Mouse (Mus musculus) forebrain, embryonic 10.5 days (tissue): ENCODE measurements around the gene Tpcn2. TPM values are rescaled to one million over a fixed set of nuclear protein-coding genes. Genes with fewer than 3 reads are reported as not detected.
A peak's percentile ranks its signal among the peaks of the same experiment; 100 is the strongest.

Experiments
- DNase-seq: peaks from one replicate; pipeline ENCODE4 v3.0.0-alpha.2; 2017; ENCODE audit warnings: low spot score; ENCODE audit errors: extremely low spot score
- H3K27ac ChIP-seq: fragments of 300-500 bp; sonication (generic); 2 replicates; pipeline ENCODE4 v1.5.1; 2016; ENCODE audit warnings: mild to moderate bottlenecking
- H3K27me3 ChIP-seq: fragments of 300-500 bp; sonication (generic); 2 replicates; pipeline ENCODE4 v1.6.1; 2016; ENCODE audit warnings: mild to moderate bottlenecking; ENCODE audit not compliant: poor library complexity, severe bottlenecking
- H3K36me3 ChIP-seq: fragments of 300-500 bp; sonication (generic); replicated peaks from 2 replicates; pipeline ENCODE4 v1.6.1; 2016; ENCODE audit warnings: mild to moderate bottlenecking, moderate library complexity
- H3K4me1 ChIP-seq: fragments of 300-500 bp; sonication (generic); 2 replicates; pipeline ENCODE4 v1.6.1; 2016
- H3K4me3 ChIP-seq: fragments of 300-500 bp; sonication (generic); 2 replicates; pipeline ENCODE4 v1.5.1; 2016; ENCODE audit warnings: mild to moderate bottlenecking, moderate library complexity
- H3K9me3 ChIP-seq: fragments of 300-500 bp; sonication (generic); 2 replicates; pipeline ENCODE4 v1.6.1; 2016; ENCODE audit warnings: mild to moderate bottlenecking, moderate library complexity
- WGBS: fragments of 180-500 bp; shearing (Covaris S2); methylation state at CpG from one replicate; pipeline ENCODE4 v1.1.7; 2016; 5-methylcytosine and 5-hydroxymethylcytosine counted together
- polyA plus RNA-seq: library from polyadenylated mRNA; unstranded; fragments of >200 nt; fragmentation: Nextera tagmentation; extraction: Ambion mirVana; gene quantifications from 2 replicates; pipeline ENCODE4 v1.2.1, GENCODE M21; 2016

Tpcn2 gene
- polyA plus RNA-seq, 1 experiment from 2014 or later, result 5.9 TPM

DNA sequence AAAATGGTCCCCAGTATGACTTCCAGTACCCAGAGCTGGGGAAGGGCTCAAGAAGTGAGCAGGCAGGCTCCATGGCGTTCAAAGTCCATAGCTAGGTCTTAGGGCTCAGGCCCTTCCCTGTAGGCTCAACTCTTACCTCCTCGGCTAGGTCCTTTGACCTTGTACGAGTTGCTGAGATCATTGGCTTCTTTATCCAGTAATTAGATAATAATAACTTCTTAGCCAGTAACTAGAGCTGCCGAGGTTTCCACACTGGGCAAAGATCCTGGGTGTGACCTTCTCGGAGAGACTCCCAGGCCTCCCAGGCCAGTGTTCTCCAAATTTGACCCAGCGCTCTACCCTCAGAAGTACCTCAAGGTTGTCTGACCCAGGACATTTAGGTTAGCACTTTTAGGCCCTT is 57.2 kb downstream of the Tpcn2 start:
- H3K4me1 ChIP-seq, result peaks cover 23% of the 10 kb centered on the region
- H3K36me3 ChIP-seq, result no peaks in the 10 kb centered on the region
- no peak for DNase-seq
- 92% methylated on average over 6 of the region's 6 CpGs for WGBS
- no peak overlapping the region for H3K27ac ChIP-seq
- H3K4me3 ChIP-seq, result no peak overlapping the region
- peaks cover under 1% of the 10 kb centered on the region; the same call in 1 of the 2 replicates for H3K27me3 ChIP-seq
- no peaks in the 10 kb centered on the region for H3K9me3 ChIP-seq

DNA sequence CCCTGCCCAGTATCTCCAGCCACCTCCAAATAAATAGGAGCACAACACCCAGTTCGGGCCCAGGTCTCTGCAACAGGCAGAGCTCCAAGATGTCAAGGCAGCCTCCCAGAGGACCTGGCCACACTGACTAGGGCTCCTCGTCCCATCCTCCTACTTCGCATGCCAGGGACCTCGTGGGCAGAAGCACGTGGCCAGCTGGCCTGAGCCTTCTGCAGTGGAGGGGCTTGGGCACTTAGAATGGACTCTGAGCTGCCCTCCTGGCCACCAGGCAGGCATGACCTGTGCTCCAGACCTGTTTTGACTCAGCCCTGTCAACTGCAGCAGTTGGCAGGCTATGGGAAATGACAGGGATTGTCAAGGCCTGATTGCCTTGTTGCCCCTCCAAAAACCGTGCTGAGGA is 58.2 kb downstream of the Tpcn2 start:
- no peaks in the 10 kb centered on the region for H3K27me3 ChIP-seq
- peaks cover 24% of the 10 kb centered on the region for H3K4me1 ChIP-seq
- no peaks in the 10 kb centered on the region for H3K9me3 ChIP-seq
- 89% methylated on average over 6 of the region's 6 CpGs for WGBS
- H3K27ac ChIP-seq, result peak overlapping the region; percentile 6; the same call in 1 of the 2 replicates
- H3K36me3 ChIP-seq, result no peaks in the 10 kb centered on the region
- H3K4me3 ChIP-seq, result no peak overlapping the region
- no peak for DNase-seq

DNA sequence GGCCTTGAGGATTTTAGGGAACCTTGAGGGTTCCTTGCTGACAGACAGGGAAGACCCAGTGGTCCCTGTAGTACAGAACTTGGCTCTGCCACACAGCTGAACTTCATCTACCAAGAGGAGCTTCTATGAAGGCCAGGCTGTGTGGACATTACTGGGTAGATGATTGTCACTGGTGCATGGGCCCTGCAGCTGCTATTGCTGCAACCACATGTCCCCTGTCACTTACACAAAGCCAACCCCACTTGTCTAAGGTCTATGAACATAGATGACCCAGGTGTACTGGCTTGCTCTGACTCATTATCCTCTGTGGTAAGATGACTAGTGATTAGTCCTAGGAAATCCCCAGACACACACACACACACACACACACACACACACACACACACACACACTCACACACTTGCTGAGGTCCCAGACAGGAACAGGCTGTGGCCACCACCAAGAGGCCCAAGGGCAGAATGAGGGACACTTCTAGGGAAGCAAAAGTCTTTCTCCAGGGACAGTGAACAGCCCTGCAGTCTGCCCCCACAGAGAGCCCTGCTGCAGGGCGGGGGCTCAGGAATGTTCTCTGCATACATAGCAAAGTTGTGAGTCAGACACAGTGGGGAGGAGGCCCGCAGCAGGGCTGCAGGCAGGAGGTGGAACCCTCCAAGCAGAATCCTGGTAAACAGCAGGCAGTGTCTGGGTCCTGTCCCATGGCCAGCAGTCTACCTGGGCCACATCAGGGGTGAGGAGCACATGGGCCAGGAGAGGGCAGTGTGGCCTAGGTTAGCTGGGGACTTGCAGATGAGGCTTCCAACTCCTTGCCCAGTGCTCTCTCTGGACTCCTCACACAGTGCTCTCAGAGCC is 61.7 kb downstream of the Tpcn2 start:
- no peak overlapping the region for H3K4me3 ChIP-seq
- no peaks in the 10 kb centered on the region for H3K27me3 ChIP-seq
- 38% methylated on average over 2 of the region's 2 CpGs for WGBS
- peaks cover 20% of the 10 kb centered on the region for H3K4me1 ChIP-seq
- H3K27ac ChIP-seq, result peak overlapping the region; percentile 41
- no peak for DNase-seq
- no peaks in the 10 kb centered on the region for H3K9me3 ChIP-seq
- H3K36me3 ChIP-seq, result no peaks in the 10 kb centered on the region

DNA sequence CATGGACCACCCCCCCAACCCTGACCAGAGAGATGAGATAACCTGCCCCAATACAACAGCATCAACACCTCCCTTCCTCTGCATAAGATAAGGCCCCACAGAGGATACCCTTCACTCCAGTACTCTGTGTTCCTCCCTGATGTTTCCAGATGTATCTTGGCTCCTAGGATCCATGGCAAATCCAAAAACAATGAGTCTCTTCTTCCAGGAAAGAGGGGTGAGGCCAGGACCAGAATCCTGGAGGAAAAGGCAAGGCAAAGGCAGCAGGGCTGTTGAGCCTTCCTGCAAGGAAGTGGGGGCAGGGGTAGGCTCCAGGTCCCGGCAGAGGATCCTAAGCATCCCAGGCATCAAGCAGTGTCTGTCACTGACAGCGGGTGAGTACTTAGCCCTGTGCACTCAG is 62.5 kb downstream of the Tpcn2 start:
- no peak for DNase-seq
- peak overlapping the region; percentile 41; the same call in 1 of the 2 replicates for H3K27ac ChIP-seq
- 75% methylated on average over 2 of the region's 2 CpGs for WGBS
- peaks cover 27% of the 10 kb centered on the region for H3K4me1 ChIP-seq
- no peak overlapping the region for H3K4me3 ChIP-seq
- no peaks in the 10 kb centered on the region for H3K9me3 ChIP-seq
- no peaks in the 10 kb centered on the region for H3K27me3 ChIP-seq
- H3K36me3 ChIP-seq, result no peaks in the 10 kb centered on the region

DNA sequence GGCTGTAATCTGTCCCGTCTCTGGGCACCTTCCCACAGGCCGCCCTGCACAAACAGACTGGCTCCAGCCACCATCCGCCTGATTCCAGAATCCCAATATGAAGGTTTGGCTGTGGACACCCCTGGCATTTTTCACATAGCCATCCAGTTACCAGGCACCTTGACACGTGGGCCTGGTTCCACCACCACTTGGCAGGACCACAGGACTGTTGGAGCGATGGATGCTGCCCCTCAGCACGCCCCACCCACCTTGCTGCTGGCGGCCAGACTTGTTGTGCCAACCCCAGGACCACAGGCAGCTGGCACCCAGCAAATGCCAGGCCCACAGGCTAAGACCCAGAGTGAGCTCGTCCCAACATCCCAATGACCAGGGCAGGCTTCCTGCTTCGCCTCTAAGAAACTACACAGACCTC is 64.4 kb downstream of the Tpcn2 start:
- Histone ChIP-seq H3K27ac (peak overlapping the region; percentile 42), H3K27me3 (0 out of 2 replicates have a peak, but pooled peaks cover under 1% of the 10 kb centered on the region)

DNA sequence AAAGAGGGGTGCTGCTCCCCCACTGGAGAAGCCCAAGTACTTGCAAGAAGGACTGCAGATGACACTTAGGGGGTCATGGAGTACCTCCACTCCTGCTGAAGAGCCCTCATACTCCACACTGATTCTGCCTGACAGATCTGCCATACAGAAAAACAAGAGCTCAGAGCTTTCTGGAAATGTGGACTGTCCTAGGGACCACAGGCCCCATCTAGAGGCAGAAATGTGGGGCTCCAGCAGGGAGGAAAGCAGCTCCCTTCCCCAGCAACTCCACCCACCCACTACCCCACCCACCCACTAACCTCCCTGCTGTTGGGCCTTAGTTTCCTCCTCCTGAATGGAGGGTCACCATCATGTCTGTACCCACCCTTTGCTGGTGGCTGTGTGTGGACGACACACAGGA is 67.2 kb downstream of the Tpcn2 start:
- Histone ChIP-seq H3K9me3 (no peaks in the 10 kb centered on the region), H3K36me3 (no peaks in the 10 kb centered on the region), H3K27ac (peak overlapping the region; percentile 81), H3K27me3 (0 out of 2 replicates have a peak, but pooled peaks cover 3% of the 10 kb centered on the region), H3K4me1 (peaks cover 42% of the 10 kb centered on the region), H3K4me3 (no peak overlapping the region)
- 69% methylated on average over 1 of the region's 1 CpGs for WGBS
- DNase-seq, result no peak

More for the DNA sequence above, 64.4 kb downstream of the Tpcn2 start:
- Histone ChIP-seq H3K36me3 (no peaks in the 10 kb centered on the region), H3K4me1 (peaks cover 31% of the 10 kb centered on the region), H3K4me3 (no peak overlapping the region), H3K9me3 (no peaks in the 10 kb centered on the region)
- 91% methylated on average over 9 of the region's 9 CpGs for WGBS
- DNase-seq, result no peak

DNA sequence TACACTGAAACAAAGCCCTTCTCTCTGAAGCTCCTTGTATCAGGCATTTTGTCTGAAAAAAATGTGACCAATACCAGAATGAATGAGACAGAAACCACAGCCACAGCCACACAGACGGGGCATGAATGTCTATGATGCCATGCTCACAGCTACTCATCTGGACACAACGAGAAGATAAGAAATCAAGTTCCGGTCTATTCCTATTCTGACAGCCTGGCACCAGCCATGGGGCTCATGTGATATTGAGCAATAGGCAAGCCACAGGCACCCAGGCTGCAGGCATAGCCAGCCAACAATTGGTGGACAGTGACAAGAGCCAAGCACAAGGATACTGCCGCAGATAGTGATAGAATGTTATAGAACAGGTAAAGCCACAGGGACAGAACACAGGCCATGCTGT is 68.3 kb downstream of the Tpcn2 start:
- H3K4me3 ChIP-seq, result no peak overlapping the region
- no peaks in the 10 kb centered on the region for H3K9me3 ChIP-seq
- 84% methylated on average over 4 of the region's 4 CpGs for WGBS
- 0 out of 2 replicates have a peak, but pooled peaks cover 3% of the 10 kb centered on the region for H3K27me3 ChIP-seq
- no peak for DNase-seq
- H3K36me3 ChIP-seq, result no peaks in the 10 kb centered on the region
- H3K27ac ChIP-seq, result peak overlapping the region; percentile 81
- peaks cover 51% of the 10 kb centered on the region for H3K4me1 ChIP-seq

DNA sequence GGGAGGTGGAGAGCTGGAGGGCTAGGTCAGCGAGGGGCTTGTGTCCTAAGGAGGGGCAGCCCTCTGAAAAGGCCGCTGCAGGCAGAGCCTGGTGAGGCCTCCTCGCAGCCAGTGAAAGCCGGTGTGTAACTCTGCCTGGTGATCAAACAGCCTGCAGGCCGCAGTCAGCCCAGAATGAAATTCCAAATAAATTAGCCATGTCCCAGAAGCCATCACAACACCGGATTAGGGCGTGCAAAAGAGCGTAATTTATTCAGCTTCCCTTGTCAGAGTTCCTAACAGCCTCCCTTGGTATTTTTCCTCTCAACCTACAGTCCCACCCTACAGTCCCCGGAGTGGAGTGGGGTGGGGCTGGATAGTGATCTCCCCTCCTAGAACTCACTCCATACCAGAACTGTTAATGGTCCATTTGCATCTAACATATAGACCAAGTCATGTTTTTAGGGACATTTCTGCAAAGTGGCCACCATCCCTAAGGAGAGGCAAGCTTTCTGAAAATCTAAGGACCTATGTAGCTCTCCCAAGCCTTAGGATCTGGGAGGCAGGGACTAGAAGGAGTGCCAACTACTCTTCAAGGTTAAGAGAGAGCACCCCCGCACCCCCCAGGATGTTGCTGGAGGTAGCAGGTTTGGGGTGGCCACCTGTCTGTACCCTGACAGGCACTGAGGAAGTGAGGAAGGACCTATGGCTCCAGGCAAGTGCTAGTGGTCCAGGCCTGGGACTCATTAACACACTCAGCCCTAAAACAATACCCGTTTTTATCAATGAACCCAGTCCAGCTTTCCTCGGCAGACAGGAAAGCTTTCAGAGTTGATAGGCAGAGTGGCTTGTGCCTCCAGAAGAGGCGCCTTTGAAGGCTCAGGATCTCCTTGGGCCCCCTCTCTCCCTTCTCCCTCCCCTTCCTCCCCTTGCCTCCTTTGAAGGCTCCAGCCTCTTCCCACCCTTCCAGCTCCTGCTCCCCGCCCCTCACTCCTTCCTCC is 71.8 kb downstream of the Tpcn2 start:
- no peaks in the 10 kb centered on the region for H3K36me3 ChIP-seq
- peak; percentile 80 for DNase-seq
- H3K9me3 ChIP-seq, result no peaks in the 10 kb centered on the region
- peaks cover 68% of the 10 kb centered on the region for H3K4me1 ChIP-seq
- H3K27me3 ChIP-seq, result 0 out of 2 replicates have a peak, but pooled peaks cover 3% of the 10 kb centered on the region
- peak overlapping the region; percentile 90 for H3K27ac ChIP-seq
- H3K4me3 ChIP-seq, result 0 out of 2 replicates have a peak overlapping the region, but pooled peaks have one; percentile 23
- WGBS, result 11% methylated on average over 14 of the region's 14 CpGs

DNA sequence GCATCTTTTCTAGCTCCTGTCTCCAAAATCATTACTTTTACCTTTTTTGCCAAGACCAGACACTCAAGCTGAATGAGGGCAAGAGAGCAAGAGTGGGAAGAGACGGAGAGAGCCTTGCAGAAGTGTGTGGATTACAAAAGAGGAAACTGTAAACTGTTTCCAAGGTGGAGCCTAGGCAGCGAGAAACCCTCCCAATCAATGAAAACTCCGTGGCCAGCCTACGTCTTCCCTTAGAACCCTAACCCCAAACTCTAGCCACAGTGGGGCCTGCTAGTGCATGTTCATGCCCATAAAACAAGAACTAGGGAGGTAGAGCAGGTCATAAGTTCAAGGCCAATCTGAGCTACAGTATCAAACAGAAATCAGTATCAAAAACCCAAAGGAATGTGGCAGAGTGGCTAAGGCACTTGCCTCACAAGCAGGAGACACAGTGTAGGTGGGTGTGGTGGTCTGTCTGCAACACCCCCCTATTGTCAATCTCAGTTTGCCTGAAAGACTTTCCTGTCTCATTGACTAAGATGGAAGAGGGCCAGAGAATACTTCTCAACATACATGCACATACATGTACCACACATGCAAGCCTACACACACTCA is 73.2 kb downstream of the Tpcn2 start:
- Histone ChIP-seq H3K36me3 (no peaks in the 10 kb centered on the region), H3K4me1 (peaks cover 72% of the 10 kb centered on the region), H3K4me3 (no peak overlapping the region), H3K27ac (peak overlapping the region; percentile 90), H3K27me3 (0 out of 2 replicates have a peak, but pooled peaks cover 3% of the 10 kb centered on the region), H3K9me3 (no peaks in the 10 kb centered on the region)
- WGBS, result 83% methylated on average over 4 of the region's 4 CpGs
- DNase-seq, result no peak

DNA sequence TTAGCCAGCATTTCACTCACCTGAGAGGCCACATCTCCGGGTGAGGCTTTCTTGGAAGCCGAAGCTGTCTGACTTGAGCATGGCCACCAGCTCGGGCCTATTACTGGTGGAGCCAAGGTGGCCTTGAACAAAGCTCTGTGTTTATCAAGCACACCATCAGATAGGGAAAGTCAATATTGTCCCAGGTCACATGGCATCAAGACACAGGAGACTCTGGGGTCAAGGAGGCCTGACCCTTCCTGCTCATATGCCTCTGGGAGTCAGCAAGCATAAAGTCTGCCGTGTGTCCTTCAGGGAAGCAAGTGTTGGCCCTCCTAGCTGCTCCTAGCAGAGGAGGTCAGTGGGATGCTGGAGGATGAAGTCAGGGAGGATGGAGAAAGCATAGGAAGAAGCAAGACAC is 75.8 kb downstream of the Tpcn2 start, which contains the start of gene 1810010D01Rik:
TSS of gene 1810010D01Rik (minus strand) at position 114 of the 400 bp plus-strand sequence.
- H3K36me3 ChIP-seq, result no peaks in the 10 kb centered on the region
- peak within 1 kb of the TSS; percentile 98 for H3K27ac ChIP-seq
- H3K4me3 ChIP-seq, result no peak within 1 kb of the TSS
- H3K9me3 ChIP-seq, result no peaks in the 10 kb centered on the region
- peaks cover 74% of the 10 kb centered on the region for H3K4me1 ChIP-seq
- H3K27me3 ChIP-seq, result no peaks in the 10 kb centered on the region
- no peak for DNase-seq
- 86% methylated on average over 4 of the region's 4 CpGs for WGBS

DNA sequence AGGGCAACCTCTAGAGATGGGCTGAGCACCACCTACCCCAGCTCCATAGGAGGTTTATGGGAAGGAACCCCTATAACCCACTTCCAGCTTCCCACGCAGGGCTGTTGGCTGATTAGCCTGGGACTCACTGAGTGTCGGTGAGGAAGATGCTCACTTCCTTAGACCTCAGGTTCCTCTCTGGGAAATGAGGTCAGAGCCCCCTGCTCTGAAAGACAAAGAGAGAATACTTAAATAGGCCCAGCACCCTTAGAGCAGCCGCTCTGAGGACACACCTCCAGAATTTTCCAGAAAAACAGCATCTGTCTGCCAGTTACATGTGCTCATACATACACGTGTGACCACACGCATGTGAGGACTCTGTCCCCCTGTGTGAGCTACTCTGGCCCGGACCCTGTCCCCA is 77.0 kb downstream of the Tpcn2 start:
- H3K4me3 ChIP-seq, result peak overlapping the region; percentile 39; the same call in 1 of the 2 replicates
- 53% methylated on average over 6 of the region's 6 CpGs for WGBS
- DNase-seq, result no peak
- H3K4me1 ChIP-seq, result peaks cover 62% of the 10 kb centered on the region
- no peaks in the 10 kb centered on the region for H3K9me3 ChIP-seq
- no peaks in the 10 kb centered on the region for H3K27me3 ChIP-seq
- peak overlapping the region; percentile 98 for H3K27ac ChIP-seq
- H3K36me3 ChIP-seq, result no peaks in the 10 kb centered on the region

DNA sequence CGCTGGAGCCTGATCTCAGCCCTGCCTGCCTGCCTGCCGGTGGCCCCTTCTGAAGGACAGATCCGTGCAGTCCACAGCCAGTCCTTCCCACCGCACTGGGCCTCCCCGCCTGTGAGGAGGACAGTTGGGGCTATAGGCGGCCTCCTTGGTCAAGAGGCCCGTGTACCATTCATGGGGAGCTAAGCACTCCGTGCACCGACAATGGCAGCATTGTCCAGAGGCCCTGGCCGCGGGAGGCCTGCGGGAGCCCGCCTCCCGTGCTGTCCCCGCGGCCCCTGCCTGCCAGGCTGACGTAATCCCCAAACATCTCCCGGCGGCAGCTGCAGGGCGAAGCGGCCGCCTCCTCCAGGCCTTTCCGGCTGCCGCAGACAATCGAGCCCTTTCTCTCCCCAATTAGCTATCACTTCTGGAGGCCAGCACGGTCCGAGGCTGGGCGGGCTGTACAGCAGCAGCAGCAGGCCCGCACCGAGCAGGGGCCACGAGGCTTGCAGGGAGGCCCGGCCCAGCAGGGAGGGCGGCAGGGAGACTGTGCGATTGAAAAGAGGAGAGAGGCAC is 77.7 kb downstream of the Tpcn2 start:
- H3K27me3 ChIP-seq, result no peaks in the 10 kb centered on the region
- peaks cover 55% of the 10 kb centered on the region for H3K4me1 ChIP-seq
- peaks cover 6% of the 10 kb centered on the region; the same call in 1 of the 2 replicates for H3K9me3 ChIP-seq
- WGBS, result 1% methylated on average over 34 of the region's 34 CpGs
- H3K27ac ChIP-seq, result peak overlapping the region; percentile 98
- peak; percentile 91 for DNase-seq
- peak overlapping the region; percentile 39 for H3K4me3 ChIP-seq
- H3K36me3 ChIP-seq, result no peaks in the 10 kb centered on the region
